23 mouse cellular contexts compared by ENCODE assay signal in the genomic region with DNA sequence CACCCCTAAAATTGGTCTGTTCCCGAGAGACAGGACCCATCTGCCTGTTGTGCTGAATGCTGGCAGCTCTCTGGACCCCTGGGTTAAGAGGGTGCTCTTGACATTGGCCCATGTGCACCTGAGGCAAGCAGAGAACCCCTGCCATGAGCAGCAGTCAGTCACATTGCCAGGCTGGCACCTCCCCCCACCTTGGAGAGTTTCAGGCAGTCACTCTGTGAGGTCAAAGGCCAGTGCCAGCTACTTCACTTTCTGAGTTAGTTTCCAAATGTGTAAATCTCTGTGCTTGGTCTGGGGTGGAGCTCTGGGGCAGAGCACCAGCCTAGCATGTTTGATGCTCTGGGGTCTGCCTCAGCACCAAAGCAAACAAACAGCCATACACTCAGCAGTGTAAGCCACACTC. TPM values are rescaled to one million over a fixed set of nuclear protein-coding genes. Genes with fewer than 3 reads are reported as not detected.
DNase-seq lines count a peak whose midpoint lies in the region; ATAC-seq and TF ChIP-seq lines count a peak whose summit lies in the region.
"Had no signal": no experiment of that assay in that cellular context is flagged by ENCODE, and none has a peak within 500 bp of the region (broad histone marks: within the 10 kb centered on the region; RNA-seq: fewer than 3 reads in every experiment).

No protein-coding gene starts in this region.

- H3K4me2 ChIP-seq in intestine, postnatal 0 days (replicated peaks; ENCODE audit: low read depth), result no peak overlapping the region
- H3K4me2 ChIP-seq in intestine, embryonic 15.5 days (replicated peaks), result no peak overlapping the region
- H3K4me2 ChIP-seq: embryonic facial prominence, embryonic 15.5 days; limb, embryonic 15.5 days; midbrain, embryonic 15.5 days; neural tube, embryonic 12.5 days had no signal

- H3K9ac ChIP-seq in intestine, postnatal 0 days (ENCODE audit: low read depth, low read length), result no peak overlapping the region
- H3K9ac ChIP-seq in intestine, embryonic 15.5 days, result no peak overlapping the region
- H3K9ac ChIP-seq in liver, adult 2 months (ENCODE audit: low read depth, low read length), result no peak overlapping the region
- H3K9ac ChIP-seq: embryonic facial prominence, embryonic 15.5 days; limb, embryonic 15.5 days; midbrain, embryonic 15.5 days; neural tube, embryonic 12.5 days had no signal

- H3K27ac ChIP-seq in intestine, postnatal 0 days (ENCODE audit: low read depth, low read length), result no peak overlapping the region
- no peak overlapping the region for H3K27ac ChIP-seq in intestine, embryonic 15.5 days
- no peak overlapping the region for H3K27ac ChIP-seq in liver, adult 2 months (replicated peaks; ENCODE audit: insufficient read depth, low read depth, low read length)
- 0 out of 2 replicates have a peak overlapping the region, but pooled peaks have one; percentile 3 for H3K27ac ChIP-seq in limb, embryonic 10.5 days
- H3K27ac ChIP-seq: embryonic facial prominence, embryonic 15.5 days; heart, adult 2 months; hindbrain, embryonic 10.5 days; hindbrain, postnatal 0 days; kidney, postnatal 0 days; limb, embryonic 15.5 days; midbrain, embryonic 15.5 days; neural tube, embryonic 12.5 days had no signal

- H3K79me2 ChIP-seq in liver, adult 2 months (ENCODE audit: control insufficient read depth, insufficient read depth, low read length), result no peaks in the 10 kb centered on the region

- TF ChIP-seq CTCF in intestine, postnatal 0 days (IDR thresholded peaks at IDR 0.05; ENCODE audit: low read depth), result no peak
- no peak for TF ChIP-seq CTCF in liver, adult 2 months (IDR thresholded peaks at IDR 0.05; ENCODE audit: low read depth, low read length)

- peaks cover 2% of the 10 kb centered on the region; the same call in 1 of the 2 replicates for H3K4me1 ChIP-seq in intestine, postnatal 0 days (replicated peaks; ENCODE audit: control insufficient read depth, insufficient read depth, low read length)
- peaks cover 18% of the 10 kb centered on the region for H3K4me1 ChIP-seq in intestine, embryonic 15.5 days (replicated peaks)
- peaks cover 4% of the 10 kb centered on the region; the same call in 1 of the 2 replicates for H3K4me1 ChIP-seq in liver, adult 2 months (ENCODE audit: control insufficient read depth, insufficient read depth, low read length)
- H3K4me1 ChIP-seq in limb, embryonic 10.5 days, result peaks cover 42% of the 10 kb centered on the region

- no peaks in the 10 kb centered on the region for H3K9me3 ChIP-seq in intestine, postnatal 0 days (ENCODE audit: control insufficient read depth)
- no peaks in the 10 kb centered on the region for H3K9me3 ChIP-seq in intestine, embryonic 15.5 days
- no peaks in the 10 kb centered on the region for H3K9me3 ChIP-seq in limb, embryonic 10.5 days (replicated peaks)
- H3K9me3 ChIP-seq: embryonic facial prominence, embryonic 15.5 days; hindbrain, embryonic 10.5 days; limb, embryonic 15.5 days; midbrain, embryonic 15.5 days; neural tube, embryonic 12.5 days had no signal

- ATAC-seq in intestine, postnatal 0 days, result 0 out of 2 replicates have a peak, but pooled peaks have one; percentile 12
- no peak for ATAC-seq in intestine, embryonic 15.5 days
- ATAC-seq: forebrain, embryonic 14.5 days; hindbrain, postnatal 0 days; midbrain, embryonic 15.5 days had no signal

- H3K36me3 ChIP-seq in intestine, postnatal 0 days (ENCODE audit: control insufficient read depth, insufficient read depth), result peaks cover 16% of the 10 kb centered on the region; the same call in 1 of the 2 replicates
- H3K36me3 ChIP-seq in intestine, embryonic 15.5 days, result no peaks in the 10 kb centered on the region
- no peaks in the 10 kb centered on the region for H3K36me3 ChIP-seq in liver, adult 2 months (ENCODE audit: control insufficient read depth, insufficient read depth, low read length)
- 0 out of 2 replicates have a peak, but pooled peaks cover 3% of the 10 kb centered on the region for H3K36me3 ChIP-seq in limb, embryonic 10.5 days
- H3K36me3 ChIP-seq: embryonic facial prominence, embryonic 15.5 days; midbrain, embryonic 15.5 days had no signal

- peak; percentile 23 to 36 for DNase-seq in cerebellum, adult 18-20 months
- no peak for DNase-seq in cerebellum, adult 11 months
- peak; percentile 66 for DNase-seq in liver, adult 2 months (ENCODE audit: extremely low read depth, low read depth, low spot score)
- DNase-seq in liver, result no peak
- DNase-seq in limb, embryonic 10.5 days (ENCODE audit: low spot score), result no peak
- no peak for DNase-seq in layer of hippocampus, adult 9-10 months (ENCODE audit: low spot score)
- DNase-seq: B cell, adult 2 months; cerebellum, adult 8-10 months; gastrocnemius, postnatal 10 days; heart, adult 2 months; layer of hippocampus, adult 9-11 months; lung, postnatal 4 days; right cerebral cortex, postnatal 14 days had no signal

- no peak for TF ChIP-seq POLR2A in liver, adult 2 months (IDR thresholded peaks at IDR 0.05; ENCODE audit: extremely low read depth, insufficient read depth, low read length)

- H3K4me3 ChIP-seq in intestine, postnatal 0 days (ENCODE audit: low read depth, low read length), result no peak overlapping the region
- H3K4me3 ChIP-seq in intestine, embryonic 15.5 days (replicated peaks), result no peak overlapping the region
- no peak overlapping the region for H3K4me3 ChIP-seq in liver, adult 2 months (ENCODE audit: insufficient read depth, low read depth, low read length)
- no peak overlapping the region for H3K4me3 ChIP-seq in limb, embryonic 10.5 days
- H3K4me3 ChIP-seq: embryonic facial prominence, embryonic 15.5 days; heart, adult 2 months; hindbrain, embryonic 10.5 days; limb, embryonic 15.5 days; midbrain, embryonic 15.5 days; neural tube, embryonic 12.5 days had no signal

- 86% methylated on average over 1 of the region's 1 CpGs for WGBS in intestine, postnatal 0 days
- WGBS in intestine, embryonic 15.5 days, result 88% methylated on average over 1 of the region's 1 CpGs
- 96% methylated on average over 1 of the region's 1 CpGs for WGBS in liver, adult 2 months
- 80% methylated on average over 1 of the region's 1 CpGs for WGBS in limb, embryonic 10.5 days

- no peaks in the 10 kb centered on the region for H3K27me3 ChIP-seq in intestine, postnatal 0 days (replicated peaks; ENCODE audit: control insufficient read depth, insufficient read depth, low read length)
- no peaks in the 10 kb centered on the region for H3K27me3 ChIP-seq in intestine, embryonic 15.5 days (replicated peaks)
- H3K27me3 ChIP-seq in liver, adult 2 months (ENCODE audit: control insufficient read depth, insufficient read depth, low read length), result no peaks in the 10 kb centered on the region
- no peaks in the 10 kb centered on the region for H3K27me3 ChIP-seq in limb, embryonic 10.5 days (ENCODE audit: low read depth, poor library complexity, severe bottlenecking)
- H3K27me3 ChIP-seq: embryonic facial prominence, embryonic 15.5 days; limb, embryonic 15.5 days; midbrain, embryonic 15.5 days; neural tube, embryonic 12.5 days had no signal

RNA-seq across cellular contexts. Expression of a gene that starts 24.5 kb away (rescaled TPM):
- polyA plus RNA-seq in intestine, postnatal 0 days (2015; fragmentation: Nextera tagmentation; extraction: Ambion mirVana), result 33.8 and 34.0 TPM in 2 replicates
- polyA plus RNA-seq in intestine, embryonic 15.5 days (2015; fragmentation: Nextera tagmentation; extraction: Ambion mirVana), result 59.8 and 65.7 TPM in 2 replicates
- 20.8 and 27.4 TPM in 2 replicates for total RNA-seq in liver, adult 2 months (2014; rRNA removed)
- 20.3 and 22.5 TPM in 2 replicates for polyA plus RNA-seq in liver, adult 2 months (2012; rRNA removed)
- polyA plus RNA-seq in limb, embryonic 10.5 days (2016; fragmentation: Nextera tagmentation; extraction: Ambion mirVana), result 77.6 and 96.4 TPM in 2 replicates

Comparison
In these comparisons a context has a peak if more than half of its experiments do, and no peak if none do; other contexts are left out.
1. DNase-seq: peak in cerebellum, adult 18-20 months (2 of 2) and liver, adult 2 months (single experiment); none in cerebellum, adult 11 months (single experiment), liver (single experiment), limb, embryonic 10.5 days (single experiment) and layer of hippocampus, adult 9-10 months (single experiment).